Mouse (Mus musculus): Measurements from ENCODE around the gene Ggt6. TPM values are rescaled to one million over a fixed set of nuclear protein-coding genes. Genes with fewer than 3 reads are reported as not detected.
A peak's percentile ranks its signal among the peaks of the same experiment; 100 is the strongest.

Gene Ggt6
- polyA plus RNA-seq, 1 experiment: 0.27 TPM

GRCm38 (mm10) chr11:72479499-72479898 is 44.2 kb downstream of the Ggt6 start:
- Histone ChIP-seq H3K27ac (ENCODE audit: insufficient read depth, low read length) (no peak overlapping the region), H3K4me3 (ENCODE audit: insufficient read depth, low read length) (no peak overlapping the region), H3K4me1 (ENCODE audit: control insufficient read depth, insufficient read depth, low read length) (no peaks in the 10 kb centered on the region)
- TF ChIP-seq CTCF (IDR thresholded peaks at IDR 0.05; ENCODE audit: extremely low read depth, insufficient read depth, low read length) (no peak), POLR2A (IDR thresholded peaks at IDR 0.05; ENCODE audit: extremely low read depth, insufficient read depth, low read length) (no peak)

DNA sequence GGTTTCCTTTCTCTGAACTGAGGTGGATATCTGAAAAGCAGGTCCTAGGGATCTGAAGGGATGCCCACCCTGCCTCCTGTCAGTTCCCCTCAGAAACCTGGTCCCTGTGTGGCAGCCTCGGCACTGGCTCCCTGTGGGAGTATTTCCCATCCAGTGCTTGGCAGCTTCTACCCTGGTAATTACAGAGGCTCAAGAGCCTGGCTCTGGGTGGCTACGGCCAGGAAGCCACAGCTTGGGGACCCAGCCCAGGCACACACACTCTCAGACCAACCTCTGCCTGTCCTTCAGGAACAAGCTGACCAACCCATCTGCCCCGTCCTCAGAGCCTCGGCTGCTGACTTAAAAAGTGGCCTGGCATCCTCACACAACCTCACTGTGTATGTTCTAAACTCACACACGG is 46.0 kb downstream of the Ggt6 start:
- H3K4me3 ChIP-seq (ENCODE audit: insufficient read depth, low read length): no peak overlapping the region
- no peak overlapping the region for H3K27ac ChIP-seq (ENCODE audit: insufficient read depth, low read length)
- peaks cover 2% of the 10 kb centered on the region for H3K4me1 ChIP-seq (ENCODE audit: control insufficient read depth, insufficient read depth, low read length)
- TF ChIP-seq CTCF (IDR thresholded peaks at IDR 0.05; ENCODE audit: extremely low read depth, insufficient read depth, low read length) (no peak), POLR2A (IDR thresholded peaks at IDR 0.05; ENCODE audit: extremely low read depth, insufficient read depth, low read length) (no peak)

DNA sequence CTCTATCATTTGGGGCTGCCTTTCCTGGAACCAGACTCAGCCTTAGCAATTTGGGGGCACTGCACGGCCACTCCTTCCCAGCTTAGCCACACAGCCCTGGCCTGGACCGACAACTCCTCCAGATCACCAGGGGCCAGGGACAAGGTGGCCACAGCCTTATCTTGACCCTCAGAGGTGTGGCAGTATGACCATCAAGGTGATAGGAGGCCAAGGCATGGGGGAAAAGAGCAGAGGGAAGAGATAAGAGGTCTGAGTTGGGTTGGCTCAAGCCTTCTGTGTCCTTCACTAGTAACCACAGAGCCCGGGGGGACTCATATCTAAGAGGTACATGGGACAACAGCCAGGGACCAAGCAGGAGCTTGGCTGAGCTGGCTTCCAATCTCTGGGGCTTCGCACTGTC is 46.6 kb downstream of the Ggt6 start:
- Histone ChIP-seq H3K4me1 (ENCODE audit: control insufficient read depth, insufficient read depth, low read length) (peaks cover 2% of the 10 kb centered on the region), H3K27ac (ENCODE audit: insufficient read depth, low read length) (no peak overlapping the region), H3K4me3 (ENCODE audit: insufficient read depth, low read length) (no peak overlapping the region)
- TF ChIP-seq CTCF (IDR thresholded peaks at IDR 0.05; ENCODE audit: extremely low read depth, insufficient read depth, low read length): no peak
- TF ChIP-seq POLR2A (IDR thresholded peaks at IDR 0.05; ENCODE audit: extremely low read depth, insufficient read depth, low read length): no peak

DNA sequence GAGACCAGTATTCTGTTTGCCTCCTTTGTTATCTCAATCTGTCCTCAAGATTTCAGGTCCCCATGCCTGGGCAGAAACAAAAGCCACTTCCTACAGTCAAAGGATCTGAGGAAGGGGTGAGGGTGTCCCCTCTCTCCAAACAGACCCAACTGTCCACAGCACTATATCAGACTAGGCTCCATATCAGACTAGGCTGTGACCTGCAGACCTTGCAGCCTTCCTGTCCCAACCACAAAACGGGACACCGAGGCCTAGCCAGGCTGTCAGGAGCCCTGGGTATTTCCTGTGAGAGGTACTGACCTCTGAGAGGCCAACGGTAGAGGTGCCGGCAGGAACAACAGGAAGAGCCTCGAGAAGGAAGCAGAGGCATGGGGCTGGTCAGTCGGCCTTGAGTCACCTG is 49.2 kb downstream of the Ggt6 start:
- TF ChIP-seq POLR2A (IDR thresholded peaks at IDR 0.05; ENCODE audit: extremely low read depth, insufficient read depth, low read length) (no peak), CTCF (IDR thresholded peaks at IDR 0.05; ENCODE audit: extremely low read depth, insufficient read depth, low read length) (no peak)
- Histone ChIP-seq H3K4me3 (ENCODE audit: insufficient read depth, low read length) (no peak overlapping the region), H3K27ac (ENCODE audit: insufficient read depth, low read length) (no peak overlapping the region), H3K4me1 (ENCODE audit: control insufficient read depth, insufficient read depth, low read length) (peaks cover 4% of the 10 kb centered on the region)

- peaks cover 4% of the 10 kb centered on the region for H3K4me1 ChIP-seq (ENCODE audit: control insufficient read depth, insufficient read depth, low read length)
- H3K4me3 ChIP-seq (ENCODE audit: insufficient read depth, low read length): no peak overlapping the region
- no peak overlapping the region for H3K27ac ChIP-seq (ENCODE audit: insufficient read depth, low read length)
- TF ChIP-seq CTCF (IDR thresholded peaks at IDR 0.05; ENCODE audit: extremely low read depth, insufficient read depth, low read length): no peak
- no peak for TF ChIP-seq POLR2A (IDR thresholded peaks at IDR 0.05; ENCODE audit: extremely low read depth, insufficient read depth, low read length)
Observed at GRCm38 (mm10) chr11:72485157-72485556, 49.8 kb downstream of the Ggt6 start.

- H3K27ac ChIP-seq (ENCODE audit: insufficient read depth, low read length): no peak overlapping the region
- TF ChIP-seq CTCF (IDR thresholded peaks at IDR 0.05; ENCODE audit: extremely low read depth, insufficient read depth, low read length): no peak
- TF ChIP-seq POLR2A (IDR thresholded peaks at IDR 0.05; ENCODE audit: extremely low read depth, insufficient read depth, low read length): no peak
- H3K4me1 ChIP-seq (ENCODE audit: control insufficient read depth, insufficient read depth, low read length): peaks cover 4% of the 10 kb centered on the region
Observed at GRCm38 (mm10) chr11:72485960-72486359, 50.6 kb downstream of the Ggt6 start.

GRCm38 (mm10) chr11:72487171-72487570 is 51.8 kb downstream of the Ggt6 start:
- no peak overlapping the region for H3K27ac ChIP-seq (ENCODE audit: insufficient read depth, low read length)
- H3K4me1 ChIP-seq (ENCODE audit: control insufficient read depth, insufficient read depth, low read length): peaks cover 4% of the 10 kb centered on the region
- H3K4me3 ChIP-seq (ENCODE audit: insufficient read depth, low read length): peak overlapping the region; percentile 81; the same call in 1 of the 2 replicates
- TF ChIP-seq CTCF (IDR thresholded peaks at IDR 0.05; ENCODE audit: extremely low read depth, insufficient read depth, low read length) (no peak), POLR2A (IDR thresholded peaks at IDR 0.05; ENCODE audit: extremely low read depth, insufficient read depth, low read length) (no peak)

More at GRCm38 (mm10) chr11:72485960-72486359, 50.6 kb downstream of the Ggt6 start:
- no peak overlapping the region for H3K4me3 ChIP-seq (ENCODE audit: insufficient read depth, low read length)

- TF ChIP-seq CTCF (IDR thresholded peaks at IDR 0.05; ENCODE audit: extremely low read depth, insufficient read depth, low read length): no peak
- no peak for TF ChIP-seq POLR2A (IDR thresholded peaks at IDR 0.05; ENCODE audit: extremely low read depth, insufficient read depth, low read length)
- H3K27ac ChIP-seq (ENCODE audit: insufficient read depth, low read length): no peak overlapping the region
- H3K4me1 ChIP-seq (ENCODE audit: control insufficient read depth, insufficient read depth, low read length): peaks cover 4% of the 10 kb centered on the region
- H3K4me3 ChIP-seq (ENCODE audit: insufficient read depth, low read length): peak overlapping the region; percentile 81
Observed at GRCm38 (mm10) chr11:72487739-72488138, 52.4 kb downstream of the Ggt6 start.

Other genes starting within 250 kb of the Ggt6 start
- gene Gm43951, start 228.7 kb upstream of the Ggt6 start, polyA plus RNA-seq (2012; rRNA removed): 7.0 and 8.0 TPM in 2 replicates
- 34.1 and 36.2 TPM in 2 replicates for gene 4933427D14Rik, start 228.1 kb upstream of the Ggt6 start, polyA plus RNA-seq (2012; rRNA removed)
- gene Txndc17, start 228.0 kb upstream of the Ggt6 start, polyA plus RNA-seq (2012; rRNA removed): 71.3 and 71.6 TPM in 2 replicates
- gene Med31, start 219.9 kb upstream of the Ggt6 start, polyA plus RNA-seq (2012; rRNA removed): 24.2 and 25.8 TPM in 2 replicates
- gene Slc13a5, start 168.3 kb upstream of the Ggt6 start, polyA plus RNA-seq (2012; rRNA removed): 16.7 and 20.8 TPM in 2 replicates
- gene Xaf1, start 133.9 kb upstream of the Ggt6 start, polyA plus RNA-seq (2012; rRNA removed): 16.0 and 16.3 TPM in 2 replicates
- gene Fbxo39, start 121.1 kb upstream of the Ggt6 start, polyA plus RNA-seq (2012; rRNA removed): not detected in 2 replicates
- 0.95 and 1.8 TPM in 2 replicates for gene Tekt1, start 73.1 kb upstream of the Ggt6 start, polyA plus RNA-seq (2012; rRNA removed)
- gene Smtnl2, start 23.8 kb upstream of the Ggt6 start, polyA plus RNA-seq (2012; rRNA removed): 0.78 and 1.6 TPM in 2 replicates
- gene Mybbp1a, start 5.8 kb downstream of the Ggt6 start, polyA plus RNA-seq (2012; rRNA removed): 48.1 and 56.2 TPM in 2 replicates
- 45.2 and 52.9 TPM in 2 replicates for gene Spns2, start 54.4 kb downstream of the Ggt6 start, polyA plus RNA-seq (2012; rRNA removed)
- 0.33 and 0.36 TPM in 2 replicates for gene Spns3, start 115.0 kb downstream of the Ggt6 start, polyA plus RNA-seq (2012; rRNA removed)
- 39.8 and 41.0 TPM in 2 replicates for gene Ube2g1, start 171.8 kb downstream of the Ggt6 start, polyA plus RNA-seq (2012; rRNA removed)